Mouse (Mus musculus) Patski (cell line): ENCODE results near the gene Sox5. TPM values are rescaled to one million over a fixed set of nuclear protein-coding genes. Genes with fewer than 3 reads are reported as not detected.

ENCODE experiments used
- ATAC-seq: fragments of 100-300 bp; one replicate; pipeline ENCODE4 v1.8.0; 2021
- CTCF ChIA-PET: fragments of 350-600 bp; sonication (Branson Sonifier 250); formaldehyde crosslinking; loops from one replicate; lab custom pipeline; 2022; ENCODE audit warnings: inconsistent platforms; lab: Charles Lee
- POLR2A ChIA-PET: fragments of 350-600 bp; sonication (Branson Sonifier 250); formaldehyde crosslinking; loops from one replicate; lab custom pipeline; 2022; ENCODE audit warnings: antibody characterized with exemption, inconsistent platforms; lab: Charles Lee
- DNase-seq: peaks from one replicate; pipeline ENCODE4 v3.0.0-alpha.2; 2011; ENCODE audit warnings: low read depth, low spot score
- H3K27me3 ChIP-seq: fragments of 371-371 bp; one replicate; pipeline ENCODE4 v1.5.1; 2021
- CTCF ChIP-seq: fragments of 100-300 bp; IDR thresholded peaks from one replicate; pipeline ENCODE4 v1.5.1; 2021
- in situ Hi-C: fragments of 300-500 bp; cut with MboI; formaldehyde crosslinking; loops from 3 replicates; pipeline ENCODE4 v1.11.1; 2018; ENCODE audit warnings: low pct_unique_long_range_greater_than_20kb, mixed read lengths
- polyA plus RNA-seq: library from polyadenylated mRNA; unstranded; gene quantifications from one replicate; pipeline ENCODE4 v1.2.3, GENCODE M21; 2021

Gene Sox5
- polyA plus RNA-seq, 1 experiment from 2014 or later, result 0.26 TPM

DNA sequence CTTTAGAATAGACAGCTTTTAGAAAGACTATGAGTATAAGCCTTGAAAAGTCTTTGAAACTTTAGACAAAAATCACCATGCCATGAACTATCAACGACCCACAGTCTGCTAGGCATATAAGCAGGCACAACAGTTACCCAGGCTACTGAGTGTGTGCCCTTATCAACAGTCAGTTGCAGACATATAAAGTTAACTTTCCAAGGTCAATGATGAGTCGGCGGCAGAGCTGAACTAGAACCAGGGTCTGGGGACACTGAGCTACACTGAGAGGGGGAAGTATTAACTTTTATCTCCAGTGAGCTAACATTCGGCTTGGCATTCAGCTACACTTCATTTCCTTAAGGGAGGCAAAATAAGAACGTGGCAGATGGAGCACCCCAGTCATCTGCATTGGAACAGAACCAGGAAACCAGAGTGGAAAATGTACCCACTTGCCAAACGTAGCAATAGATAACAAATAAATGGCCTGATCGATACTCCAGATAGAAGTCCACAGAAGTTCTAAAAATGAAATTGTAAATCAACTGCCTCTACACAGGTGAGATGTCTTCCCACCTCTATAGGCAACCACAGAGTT is 154.2 kb downstream of the Sox5 start:
- ChIA-PET POLR2A (no interaction called here), CTCF (no interaction called here)
- DNase-seq (no peak), ATAC-seq (no peak)
- in situ Hi-C loops, result no loop called here
- H3K27me3 ChIP-seq, result no peaks in the 10 kb centered on the region
- TF ChIP-seq CTCF, result no peak

- POLR2A ChIA-PET, result interaction anchor here (1.2 kb wide), 1 partner anchor 134 kb away, joined by 3 read pairs; no protein-coding TSS in a partner anchor
- no peaks in the 10 kb centered on the region for H3K27me3 ChIP-seq
- DNase-seq (no peak), ATAC-seq (no peak)
- TF ChIP-seq CTCF, result no peak
- CTCF ChIA-PET, result no interaction called here
- in situ Hi-C loops, result no loop called here
These were observed 160.5 kb downstream of the Sox5 start for GRCm38 (mm10) chr6:144621089-144621769.

- H3K27me3 ChIP-seq, result peaks cover 4% of the 10 kb centered on the region
- POLR2A ChIA-PET, result no interaction called here
- CTCF ChIA-PET, result interaction anchor here (0.9 to 1.4 kb wide), 3 partner anchors 9 to 250 kb away, joined by 3 to 4 read pairs (median 3); no protein-coding TSS in a partner anchor
- TF ChIP-seq CTCF, result no peak
- ATAC-seq (no peak), DNase-seq (no peak)
- in situ Hi-C loops, result no loop called here
These were observed 170.4 kb downstream of the Sox5 start for GRCm38 (mm10) chr6:144611383-144611791.

- DNase-seq (no peak), ATAC-seq (no peak)
- H3K27me3 ChIP-seq, result peaks cover 4% of the 10 kb centered on the region
- ChIA-PET CTCF (interaction anchor here (1.3 to 1.4 kb wide), 2 partner anchors 9 to 12 kb away, joined by 3 to 4 read pairs; no protein-coding TSS in a partner anchor), POLR2A (no interaction called here)
- in situ Hi-C loops, result no loop called here
- no peak for TF ChIP-seq CTCF
These were observed 170.9 kb downstream of the Sox5 start for GRCm38 (mm10) chr6:144610878-144611277.

- CTCF ChIA-PET, result interaction anchor here (0.9 kb wide), 1 partner anchor 9 kb away, joined by 3 read pairs; no protein-coding TSS in a partner anchor
- DNase-seq, result no peak
- in situ Hi-C loops, result no loop called here
- no peaks in the 10 kb centered on the region for H3K27me3 ChIP-seq
- ATAC-seq, result peak; percentile 51
- POLR2A ChIA-PET, result no interaction called here
- no peak for TF ChIP-seq CTCF
These were observed 178.9 kb downstream of the Sox5 start for GRCm38 (mm10) chr6:144602883-144603282.

DNA sequence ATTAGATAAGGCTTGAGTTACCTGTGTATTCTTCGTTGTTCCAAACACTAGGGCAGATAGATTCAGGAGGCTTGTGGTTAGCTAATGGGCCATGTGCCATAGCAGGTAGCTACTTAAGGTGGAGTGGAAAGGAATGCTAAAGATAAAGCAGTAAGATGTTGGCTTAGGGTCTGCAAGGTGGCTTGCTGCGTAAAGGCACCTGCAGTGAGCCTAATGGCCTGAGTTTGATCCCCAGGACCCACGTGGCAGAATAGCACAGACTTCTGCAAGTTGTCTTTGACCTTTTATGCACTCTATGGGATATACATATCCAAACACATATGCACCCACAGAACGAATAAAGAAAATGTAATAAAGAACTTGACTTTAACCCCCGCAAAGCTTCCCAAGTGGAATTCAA is 181.4 kb downstream of the Sox5 start:
- TF ChIP-seq CTCF, result no peak
- DNase-seq, result no peak
- H3K27me3 ChIP-seq, result no peaks in the 10 kb centered on the region
- ChIA-PET CTCF (no interaction called here), POLR2A (no interaction called here)
- ATAC-seq, result no peak
- in situ Hi-C loops, result no loop called here

GRCm38 (mm10) chr6:144598324-144598973 is 183.3 kb downstream of the Sox5 start:
- H3K27me3 ChIP-seq, result no peaks in the 10 kb centered on the region
- in situ Hi-C loops, result no loop called here
- TF ChIP-seq CTCF, result no peak
- POLR2A ChIA-PET, result no interaction called here
- CTCF ChIA-PET, result no interaction called here
- DNase-seq (no peak), ATAC-seq (no peak)

DNA sequence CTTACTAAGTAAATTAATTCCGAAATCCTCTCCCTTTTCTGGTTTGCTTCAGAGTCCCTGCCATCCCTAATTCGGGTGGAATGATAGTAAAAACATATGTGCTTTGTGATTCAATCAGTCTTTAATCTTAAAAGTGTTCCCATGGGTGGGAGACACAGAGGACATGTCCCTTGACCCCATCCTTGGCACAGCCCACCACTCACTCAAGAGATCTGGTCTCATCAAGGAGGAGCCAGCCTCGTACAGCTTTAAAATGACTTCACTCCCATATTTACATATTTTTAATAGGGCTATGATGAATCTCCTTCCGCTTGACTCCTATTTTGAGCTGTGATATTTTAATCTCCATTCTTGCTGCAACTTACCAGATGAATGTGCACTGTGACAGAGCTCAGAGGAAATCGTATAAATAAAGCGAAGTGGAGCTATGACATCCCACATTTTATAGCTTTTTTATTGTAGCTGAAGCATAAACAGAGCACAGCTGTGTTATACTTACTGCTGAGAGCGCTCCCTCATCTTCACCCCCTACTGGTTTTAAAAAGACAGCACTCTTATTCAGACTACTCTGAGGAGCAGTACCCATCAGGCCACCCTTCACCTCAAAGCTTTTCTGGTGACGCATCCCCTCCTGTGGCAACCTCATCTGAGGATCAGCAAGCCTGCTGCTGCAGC is 185.1 kb downstream of the Sox5 start:
- DNase-seq, result no peak
- no peak for TF ChIP-seq CTCF
- ChIA-PET CTCF (no interaction called here), POLR2A (no interaction called here)
- in situ Hi-C loops, result no loop called here
- H3K27me3 ChIP-seq, result no peaks in the 10 kb centered on the region
- ATAC-seq, result no peak

DNA sequence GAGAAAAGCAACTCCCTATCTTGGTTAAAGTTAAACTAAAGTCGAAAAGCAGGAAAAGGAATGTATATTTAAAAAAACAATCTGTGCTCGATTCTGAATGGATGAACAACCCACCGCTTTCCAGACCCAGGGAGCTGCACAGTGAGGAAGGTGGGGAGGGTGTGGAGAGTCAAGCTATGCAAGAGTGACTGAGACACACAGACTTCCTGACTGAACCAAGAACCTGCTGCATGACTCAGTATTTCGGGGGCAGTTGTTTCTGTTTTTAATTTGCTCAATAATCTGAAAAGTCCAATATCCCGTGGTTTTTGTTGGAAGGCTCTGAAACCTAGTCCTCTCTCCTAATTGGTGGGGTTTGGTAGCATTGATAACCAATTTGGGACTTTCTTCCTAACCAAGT is 196.9 kb downstream of the Sox5 start:
- DNase-seq (no peak), ATAC-seq (no peak)
- ChIA-PET CTCF (interaction anchor here (1.1 kb wide), 1 partner anchor 20 kb away, joined by 3 read pairs; no protein-coding TSS in a partner anchor), POLR2A (no interaction called here)
- in situ Hi-C loops, result no loop called here
- TF ChIP-seq CTCF, result no peak
- H3K27me3 ChIP-seq, result no peaks in the 10 kb centered on the region

DNA sequence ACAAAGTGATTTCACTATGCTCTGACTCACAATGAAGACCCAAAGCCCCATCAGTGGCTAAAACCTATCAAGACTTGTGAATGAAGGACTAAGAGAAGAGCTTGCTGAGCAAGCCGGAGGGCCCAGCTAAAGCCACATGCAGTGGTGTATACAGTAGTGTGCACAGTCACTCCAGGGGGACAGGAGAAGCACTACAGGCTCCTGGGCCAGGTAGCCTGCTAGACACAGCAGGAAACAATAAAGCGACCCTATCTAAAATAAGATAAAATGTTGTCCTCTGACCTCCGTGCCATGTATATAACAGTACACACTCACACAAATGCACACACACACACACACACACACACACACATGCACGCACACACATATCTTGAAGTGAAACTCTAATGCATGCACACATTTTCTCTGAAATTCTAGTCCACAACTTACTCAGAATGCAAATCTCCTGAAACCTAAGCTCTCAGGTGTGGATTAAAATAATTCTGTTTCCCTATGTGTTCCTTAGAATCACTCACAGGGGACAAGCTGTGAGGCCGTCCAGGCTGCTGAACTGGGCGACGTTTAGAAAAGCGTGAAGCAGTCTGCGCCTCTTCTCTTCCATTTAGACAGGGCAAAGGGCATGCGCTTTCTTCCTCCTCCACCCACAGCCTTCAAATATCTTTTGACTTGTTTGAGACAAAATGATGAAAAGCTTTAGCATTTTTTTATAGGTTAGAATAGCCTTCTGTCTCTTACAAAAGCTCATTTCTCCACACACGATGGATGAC is 197.5 kb downstream of the Sox5 start:
- H3K27me3 ChIP-seq, result no peaks in the 10 kb centered on the region
- no peak for ATAC-seq
- TF ChIP-seq CTCF, result no peak
- ChIA-PET CTCF (interaction anchor here (1.1 kb wide), 1 partner anchor 20 kb away, joined by 3 read pairs; no protein-coding TSS in a partner anchor), POLR2A (no interaction called here)
- no peak for DNase-seq
- in situ Hi-C loops, result no loop called here
